Mouse (Mus musculus): ENCODE data around the gene Foxi3.
A peak's percentile ranks its signal among the peaks of the same experiment; 100 is the strongest.

The Foxi3 gene

GRCm38 (mm10) chr6:70956285-70956912 lies at the start of gene Foxi3:
Foxi3 (plus strand) TSS chr6:70956531.
- peak; percentile 90 for DNase-seq (ENCODE audit: low read depth, low spot score)

DNA sequence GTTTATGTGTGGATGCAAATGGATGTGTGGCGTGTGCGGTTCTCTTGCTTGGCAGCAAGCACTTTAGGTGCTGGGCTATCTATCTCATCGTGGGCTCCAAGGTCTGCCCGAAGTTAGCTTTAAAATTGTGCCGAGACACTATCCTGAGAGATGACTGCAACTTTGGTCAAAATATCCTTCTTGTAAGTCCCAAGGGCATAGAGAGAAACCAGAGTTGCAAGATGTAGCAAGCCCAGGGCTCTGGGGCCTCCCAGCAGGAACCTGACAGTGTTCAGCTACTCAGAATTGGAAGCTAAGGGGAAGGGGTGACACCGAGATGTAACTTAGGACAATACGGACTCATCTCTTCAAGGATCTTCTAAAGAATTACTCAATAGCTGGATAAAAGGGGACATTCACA lies 46.8 kb upstream of the Foxi3 start:
- DNase-seq (ENCODE audit: low read depth, low spot score), result no peak

DNA sequence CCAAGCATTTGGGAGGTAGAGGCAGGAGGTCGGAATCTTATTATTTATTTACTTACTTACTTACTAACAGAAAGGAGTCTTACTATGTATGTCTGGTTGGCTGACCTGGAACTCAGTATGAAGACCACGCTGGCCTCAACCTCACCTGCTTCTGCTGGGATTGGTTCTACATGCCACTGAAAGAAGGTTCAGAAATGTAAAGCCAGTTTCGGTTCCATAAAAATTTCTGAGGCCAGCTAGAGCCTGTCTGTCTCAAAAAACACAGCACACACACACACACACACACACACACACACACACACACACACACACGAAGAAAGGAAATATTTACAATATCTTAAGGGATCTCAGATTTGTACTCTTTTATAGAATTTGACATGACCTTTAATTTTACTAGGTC lies 46.0 kb upstream of the Foxi3 start:
- DNase-seq (ENCODE audit: low read depth, low spot score), result no peak

- DNase-seq (ENCODE audit: low read depth, low spot score), result peak; percentile 43
Observed at GRCm38 (mm10) chr6:70911668-70912395, 44.5 kb upstream of the Foxi3 start.

GRCm38 (mm10) chr6:70912396-70912765 lies 44.0 kb upstream of the Foxi3 start:
- no peak for DNase-seq (ENCODE audit: low read depth, low spot score)

DNA sequence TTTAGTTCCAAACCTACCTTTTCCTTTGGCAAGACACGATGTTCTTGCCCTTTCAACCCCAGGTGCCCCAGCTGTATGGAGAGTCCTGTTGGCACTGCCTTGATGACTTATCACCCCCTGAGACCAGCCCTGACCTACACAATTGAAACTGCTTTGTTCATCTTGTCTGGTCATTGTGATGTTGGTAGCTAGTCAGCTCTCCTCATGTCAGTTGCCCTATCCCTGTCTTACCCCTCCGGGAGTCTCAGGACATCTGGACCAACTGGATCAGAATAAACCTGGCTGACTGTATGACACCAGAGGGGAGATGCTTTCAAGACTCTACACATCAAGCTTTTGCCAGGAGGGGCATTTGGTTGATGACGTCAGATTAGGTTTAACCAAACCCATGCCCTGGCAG lies 37.5 kb upstream of the Foxi3 start, which contains the start of gene Tex37:
TSS of gene Tex37 (minus strand) at position 101 of the 400 bp plus-strand sequence.
- DNase-seq (ENCODE audit: low read depth, low spot score), result no peak

DNA sequence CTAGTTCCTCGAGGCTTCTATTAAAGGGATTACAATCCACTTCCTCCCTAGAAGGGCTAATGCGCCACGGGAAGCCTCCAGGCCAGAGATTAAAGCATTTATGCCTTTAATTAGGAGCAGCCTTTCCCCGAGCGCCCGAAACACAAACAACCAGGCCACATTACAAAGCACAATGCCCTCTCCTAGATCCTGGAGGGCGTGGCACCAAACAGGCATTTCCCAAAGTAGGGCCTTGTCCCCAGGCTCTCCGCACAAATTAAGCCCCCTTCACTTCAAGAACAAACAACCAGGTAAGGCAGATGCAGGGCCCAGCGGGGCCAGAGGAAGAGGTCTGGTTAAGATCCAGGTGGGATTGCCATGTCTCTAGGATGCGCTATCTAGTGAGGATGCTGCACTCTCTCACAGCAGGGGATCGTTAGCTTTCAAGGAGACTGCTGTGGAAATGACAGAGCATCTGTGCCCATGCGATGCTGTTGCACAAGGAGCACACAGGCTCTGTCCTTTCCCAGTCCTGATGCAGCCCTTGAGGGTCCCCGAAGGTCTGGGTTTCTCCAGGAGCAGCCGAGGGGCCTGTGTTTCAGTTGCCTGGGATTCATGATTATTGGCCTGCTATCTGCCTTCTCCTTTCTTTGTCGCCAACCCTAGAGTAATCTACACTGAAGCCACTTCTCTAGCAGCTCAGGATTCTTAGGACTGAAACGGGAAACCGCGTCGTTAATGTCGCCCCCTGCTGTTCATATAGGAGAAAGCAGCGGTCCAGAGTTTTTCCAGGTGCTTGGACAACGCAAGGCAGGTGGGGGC lies 34.9 kb upstream of the Foxi3 start:
- peak; percentile 75 for DNase-seq (ENCODE audit: low read depth, low spot score)

DNA sequence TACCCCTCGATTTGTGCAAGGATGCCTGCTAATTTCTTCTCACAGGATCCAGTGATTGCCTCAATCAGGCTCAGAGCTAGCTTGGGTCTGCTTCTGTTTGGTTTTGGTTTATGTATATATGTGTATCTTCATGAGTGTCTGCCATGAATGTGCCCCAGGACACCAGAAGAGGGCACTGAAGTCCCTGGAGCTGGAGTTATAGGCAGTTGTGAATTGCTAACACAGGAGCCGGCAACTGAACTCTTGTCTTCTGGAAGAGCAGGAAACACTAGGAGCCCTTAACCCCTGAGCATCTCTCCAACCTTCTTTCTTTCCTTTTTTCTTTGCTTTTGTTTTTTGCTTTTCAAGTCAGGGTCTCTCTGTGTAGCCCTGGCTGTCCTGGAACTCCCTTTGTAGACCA lies 24.5 kb upstream of the Foxi3 start:
- DNase-seq (ENCODE audit: low read depth, low spot score), result peak; percentile 51

DNA sequence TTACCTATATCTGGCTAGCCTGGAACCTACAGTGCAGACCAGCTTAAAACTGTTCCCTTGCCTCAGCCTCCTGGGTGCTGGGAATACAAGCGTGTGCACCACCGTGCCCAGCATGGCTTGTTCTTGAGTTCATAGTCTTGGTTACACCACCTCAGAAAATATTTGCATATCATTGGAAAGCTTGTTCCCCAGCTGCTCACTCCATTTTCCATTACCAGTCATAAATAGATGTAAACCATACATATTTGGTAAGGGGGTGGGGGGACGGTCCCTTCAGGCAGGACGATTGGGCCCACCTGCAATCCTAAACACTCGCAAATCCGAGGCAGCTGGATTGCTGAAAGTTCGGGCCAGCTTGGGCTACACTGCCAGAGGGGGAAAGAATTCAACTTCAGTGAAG lies 3.1 kb upstream of the Foxi3 start:
- no peak for DNase-seq (ENCODE audit: low read depth, low spot score)

- DNase-seq (ENCODE audit: low read depth, low spot score), result peak; percentile 44
Observed at GRCm38 (mm10) chr6:70954040-70954439, 2.3 kb upstream of the Foxi3 start.

- DNase-seq (ENCODE audit: low read depth, low spot score), result no peak
Observed at GRCm38 (mm10) chr6:70955291-70955800, 985 bp upstream of the Foxi3 start.

DNA sequence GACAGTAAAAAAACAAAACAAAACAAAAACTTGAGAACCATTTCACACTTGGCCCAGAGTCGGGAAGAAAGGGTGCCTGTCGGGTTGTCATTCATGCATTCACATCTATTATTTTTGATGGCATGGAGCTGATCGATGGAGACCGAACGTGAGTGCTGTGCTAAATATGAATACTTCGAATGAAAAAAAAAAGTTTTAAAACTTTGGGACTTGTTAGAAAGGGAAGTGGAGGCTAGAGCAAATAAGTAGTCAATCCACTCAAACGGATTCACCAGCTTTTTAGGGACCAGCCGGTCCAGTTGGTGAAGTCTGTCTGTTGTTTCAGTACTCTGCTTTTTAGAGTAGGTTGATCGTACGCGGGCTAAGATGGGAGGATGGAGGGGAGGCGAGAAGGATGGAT lies 490 bp upstream of the Foxi3 start:
- DNase-seq (ENCODE audit: low read depth, low spot score), result no peak

GRCm38 (mm10) chr6:70956936-70957335 lies 605 bp downstream of the Foxi3 start:
- DNase-seq (ENCODE audit: low read depth, low spot score), result peak; percentile 53

DNA sequence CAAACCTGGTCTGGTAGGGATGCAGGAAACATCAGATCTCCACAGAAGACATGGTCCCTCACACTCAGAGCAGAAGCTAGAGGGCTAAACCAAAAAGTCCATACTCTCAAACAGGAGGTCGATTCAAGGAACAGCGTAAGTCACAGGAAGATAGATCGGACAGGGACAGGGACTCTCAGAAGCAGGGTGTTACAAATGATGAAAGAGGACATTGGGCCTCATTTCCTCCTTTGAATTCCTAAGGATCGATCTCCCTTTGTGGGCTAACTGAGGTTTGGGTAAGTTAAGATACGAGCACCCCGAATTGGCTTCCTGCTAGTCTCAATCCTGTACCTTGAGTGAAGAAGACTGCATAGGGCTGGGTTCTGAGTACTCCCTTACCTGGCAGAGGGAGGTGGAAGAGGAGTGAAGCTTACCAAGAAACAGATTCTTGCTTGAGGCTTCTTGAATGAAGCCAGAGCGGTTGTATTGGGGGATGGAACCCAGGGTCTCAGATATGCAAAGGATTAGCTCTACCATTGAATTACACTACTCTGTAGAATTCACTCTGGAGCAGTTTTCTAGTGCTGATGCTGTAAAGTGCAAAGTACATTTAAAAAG lies 1.1 kb downstream of the Foxi3 start:
- DNase-seq (ENCODE audit: low read depth, low spot score), result no peak

DNA sequence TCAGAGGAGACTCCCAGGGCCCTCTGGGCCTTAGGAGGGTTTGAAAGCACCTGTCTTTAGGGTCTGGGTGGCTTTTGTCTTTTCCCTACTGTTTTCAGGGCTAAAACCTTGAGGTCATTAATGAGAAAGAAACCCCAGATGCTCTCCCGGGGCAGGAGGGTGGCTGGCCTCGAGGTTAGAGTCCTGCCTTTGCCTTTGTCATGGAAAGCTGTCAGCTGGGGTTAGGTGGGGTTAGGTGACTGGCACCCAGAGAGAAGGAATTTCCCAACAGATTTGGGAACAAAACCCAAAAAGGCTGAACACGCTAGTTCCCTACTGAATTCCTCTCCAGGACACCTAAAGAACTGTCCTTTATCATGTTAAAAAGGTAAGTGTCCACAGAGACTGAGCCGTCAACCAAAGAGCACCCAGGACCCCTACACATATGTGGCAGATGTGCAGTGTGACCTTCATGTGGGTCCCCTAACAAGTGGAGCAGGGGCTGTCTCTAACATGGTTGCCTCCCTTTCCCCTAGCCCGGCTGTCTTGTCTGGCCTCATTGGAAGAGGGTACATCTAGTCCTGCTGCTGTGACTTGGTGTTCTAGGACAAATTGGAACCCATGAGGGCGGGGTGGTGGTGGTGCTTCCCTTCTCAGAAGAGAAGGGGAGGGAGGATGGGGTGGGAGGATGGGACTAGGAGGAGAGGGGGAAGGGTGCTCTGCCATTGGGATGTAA lies 7.9 kb downstream of the Foxi3 start:
- peak; percentile 97 for DNase-seq (ENCODE audit: low read depth, low spot score)

GRCm38 (mm10) chr6:70965694-70966093 lies 9.4 kb downstream of the Foxi3 start:
- peak; percentile 67 for DNase-seq (ENCODE audit: low read depth, low spot score)

GRCm38 (mm10) chr6:70967422-70967821 lies 11.1 kb downstream of the Foxi3 start:
- peak; percentile 60 for DNase-seq (ENCODE audit: low read depth, low spot score)

GRCm38 (mm10) chr6:70968291-70968690 lies 12.0 kb downstream of the Foxi3 start:
- DNase-seq (ENCODE audit: low read depth, low spot score), result no peak

DNA sequence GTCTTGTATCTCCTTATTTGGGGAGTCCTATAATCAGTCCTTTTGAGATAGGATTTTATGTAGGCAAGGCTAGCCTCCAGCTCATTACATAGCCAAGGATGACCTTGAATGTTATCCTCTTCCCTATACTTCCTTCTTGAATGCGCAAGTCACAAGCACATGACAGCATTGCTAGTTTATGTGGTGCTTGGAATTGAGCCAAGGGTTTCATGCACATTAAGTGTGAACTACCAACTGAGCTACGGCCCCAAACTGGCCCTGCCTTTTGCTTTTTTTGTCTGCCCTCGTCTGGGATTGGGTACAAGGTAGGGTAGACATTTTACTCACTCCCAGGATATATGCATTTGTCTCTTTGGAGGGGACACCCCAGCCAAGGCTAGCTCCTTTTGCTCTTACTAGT lies 16.7 kb downstream of the Foxi3 start:
- no peak for DNase-seq (ENCODE audit: low read depth, low spot score)

DNA sequence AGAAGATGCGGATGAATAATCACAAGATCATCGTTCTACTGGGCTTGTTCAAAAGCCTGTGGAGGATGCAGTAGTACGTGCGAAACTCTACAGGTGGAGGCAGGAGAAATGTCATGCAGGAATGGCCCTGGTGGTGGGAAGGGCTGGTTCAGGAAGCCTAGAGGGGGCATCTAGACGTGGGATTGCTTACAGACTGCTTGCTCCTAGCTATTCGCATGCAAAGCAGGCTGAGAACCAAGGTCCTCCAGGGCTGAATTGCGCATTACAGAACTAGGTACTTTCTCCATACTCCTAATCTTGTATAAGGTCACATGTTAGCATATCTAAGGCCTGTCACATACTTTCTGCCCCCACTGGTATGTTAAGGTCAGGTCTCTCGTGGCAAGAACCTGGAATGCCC lies 24.7 kb downstream of the Foxi3 start:
- peak; percentile 71 for DNase-seq (ENCODE audit: low read depth, low spot score)

DNA sequence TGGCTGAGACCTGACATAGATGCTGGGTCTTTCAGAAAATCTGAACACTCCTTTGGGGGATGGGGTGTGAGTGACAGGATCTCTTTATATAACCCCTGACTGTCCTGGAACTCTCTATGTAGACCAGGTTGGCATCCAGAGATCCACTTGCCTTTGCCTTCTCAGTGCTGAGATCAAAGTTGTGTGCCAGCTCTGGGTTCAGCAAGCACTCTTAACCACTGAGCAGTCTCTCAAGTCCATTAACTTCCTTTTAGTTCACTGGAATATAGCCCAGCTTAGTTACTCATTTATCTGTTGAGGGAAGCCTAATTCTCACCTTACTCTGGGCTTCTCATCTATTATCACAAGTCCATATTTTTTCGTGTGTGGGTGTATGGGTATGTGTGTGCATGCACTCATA lies 26.1 kb downstream of the Foxi3 start:
- DNase-seq (ENCODE audit: low read depth, low spot score), result no peak
